In the genomic region with DNA sequence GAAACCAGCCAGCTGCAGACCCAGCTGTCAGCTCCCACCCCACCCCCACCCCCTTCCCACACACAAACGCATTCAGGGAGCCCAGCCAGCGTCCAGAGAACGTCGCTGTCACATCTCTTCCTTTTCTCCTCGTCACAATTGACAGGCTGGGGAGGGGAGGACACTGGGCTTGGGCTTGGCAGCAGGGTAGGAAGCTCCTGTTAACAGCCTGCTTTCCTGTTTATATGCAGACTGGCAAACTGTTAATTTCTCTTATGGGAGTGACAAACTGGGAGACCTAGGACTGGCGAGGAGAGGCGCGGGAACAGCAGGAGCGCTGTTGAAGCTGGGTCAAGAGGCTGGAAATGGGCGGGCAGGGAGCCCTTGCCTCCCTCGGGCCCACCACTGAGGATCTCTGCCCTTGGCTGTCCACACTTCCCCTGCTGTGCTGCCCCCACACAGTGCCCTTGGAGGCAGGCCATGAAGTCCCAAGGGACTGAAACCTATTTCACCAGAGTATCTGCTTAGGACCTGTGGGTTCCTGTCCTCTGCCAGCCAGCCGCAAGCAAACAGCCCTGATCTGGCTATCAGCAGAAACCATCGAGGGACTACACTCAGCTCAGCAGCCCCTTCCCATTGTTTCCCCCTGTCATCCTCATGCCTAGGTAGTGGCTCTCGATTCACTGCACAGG, we compare ENCODE assay signal across 8 mouse cellular contexts.
DNase-seq lines count a peak whose midpoint lies in the region; ATAC-seq and TF ChIP-seq lines count a peak whose summit lies in the region.

No protein-coding gene starts in this region.

- WGBS in embryonic facial prominence, embryonic 10.5 days = 7% methylated on average over 14 of the region's 14 CpGs
- WGBS in heart, embryonic 15.5 days = 9% methylated on average over 14 of the region's 14 CpGs
- 12% methylated on average over 14 of the region's 14 CpGs for WGBS in kidney, embryonic 16.5 days
- 4% methylated on average over 14 of the region's 14 CpGs for WGBS in liver, embryonic 14.5 days (ENCODE audit: insufficient replicate concordance)
- 9% methylated on average over 14 of the region's 14 CpGs for WGBS in neural tube, embryonic 12.5 days

- DNase-seq in gastrocnemius, postnatal 10 days = peak; percentile 29
- DNase-seq in gastrocnemius, adult 18-20 months (ENCODE audit: low spot score) = no peak
- peak; percentile 54 for DNase-seq in embryonic facial prominence, embryonic 10.5 days (ENCODE audit: low spot score)
- no peak for DNase-seq in liver, embryonic 14.5 days (ENCODE audit: low read depth in 3 of 3, low spot score in 3 of 3)
- no peak for DNase-seq in urinary bladder, postnatal 4 days (ENCODE audit: low spot score in 2 of 2)

- TF ChIP-seq CTCF in liver, embryonic 14.5 days (IDR thresholded peaks at IDR 0.05; ENCODE audit: low read depth) = no peak

- no peaks in the 10 kb centered on the region for H3K9me3 ChIP-seq in embryonic facial prominence, embryonic 10.5 days
- H3K9me3 ChIP-seq in heart, embryonic 15.5 days (replicated peaks) = 0 out of 2 replicates have a peak, but pooled peaks cover 3% of the 10 kb centered on the region
- H3K9me3 ChIP-seq in kidney, embryonic 16.5 days (ENCODE audit: low read length) = no peaks in the 10 kb centered on the region
- no peaks in the 10 kb centered on the region for H3K9me3 ChIP-seq in liver, embryonic 14.5 days (ENCODE audit: control insufficient read depth, low read length)
- H3K9me3 ChIP-seq in neural tube, embryonic 12.5 days = no peaks in the 10 kb centered on the region

- peak overlapping the region; percentile 56 for H3K4me2 ChIP-seq in heart, embryonic 15.5 days
- H3K4me2 ChIP-seq in kidney, embryonic 16.5 days (replicated peaks; ENCODE audit: low read depth, low read length) = peak overlapping the region; percentile 49
- H3K4me2 ChIP-seq in liver, embryonic 14.5 days (ENCODE audit: low read depth) = peak overlapping the region; percentile 11; the same call in 1 of the 2 replicates
- H3K4me2 ChIP-seq in neural tube, embryonic 12.5 days (replicated peaks) = peak overlapping the region; percentile 55

- peak; percentile 61 for ATAC-seq in heart, embryonic 15.5 days (replicated peaks; ENCODE audit: insufficient number of reproducible peaks, insufficient read depth, low FRiP score, low read depth)
- peak; percentile 81 for ATAC-seq in kidney, embryonic 16.5 days (ENCODE audit: low FRiP score, low TSS enrichment)
- no peak for ATAC-seq in liver, embryonic 14.5 days (ENCODE audit: insufficient read depth)
- peak; percentile 88 for ATAC-seq in neural tube, embryonic 12.5 days (ENCODE audit: low FRiP score, low read depth)

- H3K27me3 ChIP-seq in embryonic facial prominence, embryonic 10.5 days (replicated peaks; ENCODE audit: low read depth, poor library complexity, severe bottlenecking) = no peaks in the 10 kb centered on the region
- H3K27me3 ChIP-seq in heart, embryonic 15.5 days = no peaks in the 10 kb centered on the region
- H3K27me3 ChIP-seq in kidney, embryonic 16.5 days (ENCODE audit: insufficient read depth, low read length) = no peaks in the 10 kb centered on the region
- no peaks in the 10 kb centered on the region for H3K27me3 ChIP-seq in liver, embryonic 14.5 days (ENCODE audit: control insufficient read depth, insufficient read depth, low read length)
- no peaks in the 10 kb centered on the region for H3K27me3 ChIP-seq in neural tube, embryonic 12.5 days (replicated peaks)

- peak overlapping the region; percentile 46 for H3K4me3 ChIP-seq in embryonic facial prominence, embryonic 10.5 days
- peak overlapping the region; percentile 25; the same call in 1 of the 2 replicates for H3K4me3 ChIP-seq in heart, embryonic 15.5 days
- no peak overlapping the region for H3K4me3 ChIP-seq in kidney, embryonic 16.5 days (ENCODE audit: low read length)
- H3K4me3 ChIP-seq in liver, embryonic 14.5 days (ENCODE audit: insufficient read depth in 1 of 2, low read depth in 2 of 2, low read length in 2 of 2) = no peak overlapping the region
- H3K4me3 ChIP-seq in neural tube, embryonic 12.5 days = peak overlapping the region; percentile 13; the same call in 1 of the 2 replicates

- 0 out of 2 replicates have a peak overlapping the region, but pooled peaks have one; percentile 11 for H3K9ac ChIP-seq in heart, embryonic 15.5 days
- H3K9ac ChIP-seq in kidney, embryonic 16.5 days (replicated peaks; ENCODE audit: low read length) = 0 out of 2 replicates have a peak overlapping the region, but pooled peaks have one; percentile 1
- no peak overlapping the region for H3K9ac ChIP-seq in liver, embryonic 14.5 days (replicated peaks)
- H3K9ac ChIP-seq in neural tube, embryonic 12.5 days = peak overlapping the region; percentile 38; the same call in 1 of the 2 replicates

- peaks cover 36% of the 10 kb centered on the region for H3K4me1 ChIP-seq in embryonic facial prominence, embryonic 10.5 days
- H3K4me1 ChIP-seq in heart, embryonic 15.5 days (replicated peaks) = peaks cover 36% of the 10 kb centered on the region
- H3K4me1 ChIP-seq in kidney, embryonic 16.5 days (ENCODE audit: insufficient read depth, low read length) = peaks cover 30% of the 10 kb centered on the region
- 0 out of 4 replicates have a peak, but pooled peaks cover 0 to 3% of the 10 kb centered on the region in 2 experiments for H3K4me1 ChIP-seq in liver, embryonic 14.5 days (replicated peaks; ENCODE audit: control insufficient read depth in 2 of 2, insufficient read depth in 2 of 2, low read length in 1 of 2)
- peaks cover 16% of the 10 kb centered on the region for H3K4me1 ChIP-seq in neural tube, embryonic 12.5 days

- no peak for TF ChIP-seq EP300 in liver, embryonic 14.5 days (IDR thresholded peaks at IDR 0.05; ENCODE audit: low read depth)

- peak overlapping the region; percentile 76 for H3K27ac ChIP-seq in embryonic facial prominence, embryonic 10.5 days (replicated peaks)
- H3K27ac ChIP-seq in heart, embryonic 15.5 days = peak overlapping the region; percentile 64
- peak overlapping the region; percentile 52 for H3K27ac ChIP-seq in kidney, embryonic 16.5 days (ENCODE audit: low read length)
- no peak overlapping the region for H3K27ac ChIP-seq in liver, embryonic 14.5 days
- H3K27ac ChIP-seq in neural tube, embryonic 12.5 days = 0 out of 2 replicates have a peak overlapping the region, but pooled peaks have one; percentile 28

- no peaks in the 10 kb centered on the region for H3K36me3 ChIP-seq in embryonic facial prominence, embryonic 10.5 days (replicated peaks)
- H3K36me3 ChIP-seq in heart, embryonic 15.5 days = no peaks in the 10 kb centered on the region
- H3K36me3 ChIP-seq in kidney, embryonic 16.5 days (ENCODE audit: insufficient read depth, low read length) = no peaks in the 10 kb centered on the region
- no peaks in the 10 kb centered on the region for H3K36me3 ChIP-seq in liver, embryonic 14.5 days (replicated peaks; ENCODE audit: control insufficient read depth, insufficient read depth, low read depth)
- H3K36me3 ChIP-seq in neural tube, embryonic 12.5 days = no peaks in the 10 kb centered on the region

Comparison
In these comparisons a context has a peak if more than half of its experiments do, and no peak if none do; other contexts are left out.
1. DNase-seq: peak in gastrocnemius, postnatal 10 days (single experiment) and embryonic facial prominence, embryonic 10.5 days (single experiment); none in gastrocnemius, adult 18-20 months (single experiment), liver, embryonic 14.5 days (0 of 3) and urinary bladder, postnatal 4 days (0 of 2).
2. H3K4me3 ChIP-seq: peak in embryonic facial prominence, embryonic 10.5 days (single experiment), heart, embryonic 15.5 days (single experiment) and neural tube, embryonic 12.5 days (single experiment); none in kidney, embryonic 16.5 days (single experiment) and liver, embryonic 14.5 days (0 of 2).
3. Peak in every context shown above with its lines, with median percentiles within 50 percentile points of each other: H3K4me2 ChIP-seq.